Mouse (Mus musculus): ENCODE data around the gene Hoxa7.

Hoxa7 gene

GRCm38 (mm10) chr6:52227470-52228222, 6.0 kb upstream of the Hoxa7 start:
- TF ChIP-seq GATA4 (IDR thresholded peaks at IDR 0.05; ENCODE audit: insufficient replicate concordance, low read length), result no peak

DNA sequence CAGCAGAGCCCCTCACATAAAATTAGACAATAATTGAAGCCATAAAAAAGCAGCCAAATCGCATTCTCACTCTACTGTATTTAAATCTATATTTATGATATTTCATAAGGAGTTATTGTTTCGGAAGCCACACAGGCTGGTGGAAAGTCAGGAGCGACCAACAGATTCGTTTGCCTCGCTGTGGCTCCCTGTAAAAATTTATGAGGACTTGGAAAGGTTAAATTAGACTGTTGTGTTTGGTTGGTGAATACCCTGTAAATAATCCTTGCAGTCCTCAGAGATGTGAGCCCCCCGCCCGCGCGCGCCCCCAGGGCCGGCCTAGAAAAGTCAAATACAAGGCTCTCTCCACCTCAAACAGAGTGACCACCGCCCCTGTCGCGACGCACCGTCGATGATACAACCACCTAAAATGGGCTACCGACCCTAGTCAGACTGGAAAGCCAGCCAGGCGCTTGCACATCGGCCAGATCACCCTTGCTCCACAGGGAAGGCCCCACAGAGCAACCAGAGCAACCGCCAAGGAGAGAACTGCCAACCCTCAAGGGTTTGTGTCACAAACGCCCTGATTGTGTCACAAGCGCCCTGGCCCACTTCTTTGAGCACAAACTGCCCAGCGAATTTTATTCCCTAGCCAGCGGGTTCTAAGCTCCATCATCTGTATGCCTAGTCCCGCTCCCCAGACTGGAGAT, 5.1 kb upstream of the Hoxa7 start:
- TF ChIP-seq GATA4 (IDR thresholded peaks at IDR 0.05; ENCODE audit: insufficient replicate concordance, low read length), result no peak

DNA sequence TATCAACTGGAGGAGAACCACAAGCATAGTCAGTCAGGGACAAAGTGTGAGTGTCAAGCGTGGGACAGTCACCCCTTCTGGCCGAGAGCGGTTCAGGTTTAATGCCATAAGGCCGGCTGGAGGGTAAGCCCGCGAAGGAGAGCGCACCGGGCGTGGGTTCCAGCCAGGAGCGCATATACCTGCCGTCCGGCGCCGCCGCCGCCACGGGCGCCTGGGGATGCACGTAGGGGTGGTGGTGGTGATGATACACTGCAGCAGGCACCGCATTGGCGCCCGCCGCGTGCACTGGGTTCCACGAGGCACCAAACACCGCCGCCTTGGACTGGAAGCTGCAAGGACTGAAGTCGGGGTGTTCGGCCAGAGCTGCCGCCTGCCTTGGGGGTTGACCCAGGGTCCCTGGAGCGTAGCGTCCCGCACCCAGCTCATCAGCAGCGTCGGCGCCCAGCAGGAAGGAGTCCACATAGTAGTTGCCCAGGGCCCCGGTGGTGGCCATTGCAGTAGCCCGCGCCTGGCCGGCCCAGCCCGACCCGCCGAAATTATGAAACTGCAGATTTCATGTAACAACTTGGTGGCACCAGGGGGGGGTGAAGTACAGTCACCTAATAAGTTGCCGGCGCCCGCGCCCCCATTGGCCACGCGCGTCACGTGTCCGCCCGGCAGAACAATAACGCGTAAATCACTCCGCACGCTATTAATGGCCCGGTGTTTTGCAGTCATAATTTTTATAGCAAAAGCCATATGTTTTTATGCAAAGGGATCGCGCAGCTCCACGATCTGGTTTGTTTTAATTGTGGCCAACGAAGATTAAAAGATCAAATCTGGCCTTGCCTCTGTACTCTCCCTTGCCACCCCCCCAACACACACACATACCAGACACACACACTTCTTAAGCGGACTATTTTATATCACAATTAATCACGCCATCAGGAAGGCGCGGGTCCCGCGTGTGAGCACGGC, 4.2 kb upstream of the Hoxa7 start:
- no peak for TF ChIP-seq GATA4 (IDR thresholded peaks at IDR 0.05; ENCODE audit: insufficient replicate concordance, low read length)

DNA sequence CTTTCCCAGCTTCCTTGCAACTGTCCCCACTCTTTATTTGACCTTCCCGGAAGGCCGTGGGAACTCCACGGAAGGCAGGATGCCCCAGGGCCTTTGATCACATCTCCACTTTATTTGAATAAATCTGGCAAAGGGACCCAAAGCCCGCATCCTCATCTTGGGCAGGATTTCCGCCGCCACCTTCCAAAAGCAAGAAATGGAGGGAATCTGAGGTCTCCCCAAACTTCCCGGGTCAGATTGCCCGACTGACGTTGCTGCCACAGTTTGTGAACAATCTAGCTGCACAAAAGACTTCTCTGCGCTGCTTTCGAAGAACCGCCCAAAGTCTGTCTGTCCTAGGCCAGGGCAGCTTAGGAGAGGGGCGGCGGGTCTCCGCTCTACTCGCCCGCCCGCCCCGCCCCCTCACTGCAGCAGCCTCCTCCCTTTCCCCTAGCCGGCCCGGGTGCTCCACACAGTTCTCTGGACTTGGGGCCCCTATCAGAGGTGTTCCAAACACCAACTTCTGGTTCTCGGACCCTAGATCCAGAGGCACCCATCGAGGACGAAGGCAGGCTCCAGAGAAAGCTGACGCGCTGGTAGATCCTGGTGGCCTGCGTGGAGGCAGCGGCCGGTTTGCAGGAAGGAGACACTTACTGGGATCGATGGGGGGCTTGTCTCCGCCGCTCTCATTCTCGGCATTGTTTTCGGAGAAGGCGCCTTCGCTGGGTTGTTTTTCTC, 3.4 kb upstream of the Hoxa7 start:
- no peak for TF ChIP-seq GATA4 (IDR thresholded peaks at IDR 0.05; ENCODE audit: insufficient replicate concordance, low read length)

DNA sequence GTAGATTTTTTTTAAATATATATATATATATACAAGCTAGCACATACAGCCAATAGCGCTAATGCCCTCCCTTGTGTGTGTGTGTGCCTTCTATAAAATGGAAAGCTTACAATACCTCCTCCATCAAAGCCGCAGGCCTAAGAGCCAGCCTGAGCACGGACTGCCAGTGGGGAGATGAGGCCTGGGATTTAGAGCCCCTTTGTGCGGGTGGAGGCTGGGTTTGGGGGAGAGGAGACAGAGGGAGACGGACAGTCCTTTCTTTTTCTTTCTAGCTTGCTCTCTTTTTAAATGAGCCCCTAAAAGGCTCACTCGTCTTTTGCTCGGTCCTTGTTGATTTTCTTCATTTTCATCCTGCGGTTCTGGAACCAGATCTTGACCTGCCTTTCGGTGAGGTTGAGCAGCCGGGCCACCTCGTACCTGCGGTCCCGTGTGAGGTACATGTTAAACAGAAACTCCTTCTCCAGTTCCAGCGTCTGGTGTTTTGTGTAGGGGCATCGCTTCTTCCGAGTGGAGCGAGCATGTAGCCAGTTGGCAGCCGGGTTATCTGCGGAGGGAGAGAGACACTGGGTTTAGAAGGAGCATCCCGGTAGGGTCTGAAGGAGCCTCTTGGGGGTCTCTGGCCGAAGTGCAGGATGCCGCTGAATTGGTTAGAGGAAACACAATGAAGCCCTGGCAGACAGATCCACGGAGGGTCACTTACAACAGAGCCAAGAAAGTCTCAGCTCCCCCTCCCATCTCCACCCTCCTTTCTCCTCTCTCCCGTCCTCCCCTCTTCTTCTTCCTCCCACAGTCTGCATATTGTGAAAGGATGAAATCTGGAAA, 2.5 kb upstream of the Hoxa7 start:
- no peak for TF ChIP-seq GATA4 (IDR thresholded peaks at IDR 0.05; ENCODE audit: insufficient replicate concordance, low read length)

DNA sequence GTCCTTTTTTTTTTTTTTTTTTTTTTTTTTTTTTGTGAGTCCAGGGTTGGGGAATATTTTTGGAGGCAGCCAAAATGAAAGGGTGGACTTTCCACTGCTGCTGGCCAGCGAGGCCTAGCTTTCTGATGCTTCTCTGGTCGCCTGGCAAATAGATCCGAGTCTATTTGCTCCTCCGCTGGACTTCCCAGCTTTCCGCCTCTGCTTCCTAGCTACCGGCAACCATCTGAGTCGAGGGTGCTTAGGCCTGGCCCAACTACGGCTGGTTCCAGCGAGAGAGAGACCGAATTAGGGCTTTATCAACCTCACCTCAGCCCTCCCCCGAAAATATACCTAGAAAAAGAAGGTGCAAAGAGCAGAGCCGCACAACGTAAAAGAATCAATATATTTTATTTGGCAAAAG, 1.1 kb upstream of the Hoxa7 start:
- TF ChIP-seq GATA4 (IDR thresholded peaks at IDR 0.05; ENCODE audit: insufficient replicate concordance, low read length), result no peak

GRCm38 (mm10) chr6:52221993-52222685, 485 bp upstream of the Hoxa7 start:
- no peak for TF ChIP-seq GATA4 (IDR thresholded peaks at IDR 0.05; ENCODE audit: insufficient replicate concordance, low read length)

GRCm38 (mm10) chr6:52220865-52221310, 766 bp downstream of the Hoxa7 start:
- no peak for TF ChIP-seq GATA4 (IDR thresholded peaks at IDR 0.05; ENCODE audit: insufficient replicate concordance, low read length)

DNA sequence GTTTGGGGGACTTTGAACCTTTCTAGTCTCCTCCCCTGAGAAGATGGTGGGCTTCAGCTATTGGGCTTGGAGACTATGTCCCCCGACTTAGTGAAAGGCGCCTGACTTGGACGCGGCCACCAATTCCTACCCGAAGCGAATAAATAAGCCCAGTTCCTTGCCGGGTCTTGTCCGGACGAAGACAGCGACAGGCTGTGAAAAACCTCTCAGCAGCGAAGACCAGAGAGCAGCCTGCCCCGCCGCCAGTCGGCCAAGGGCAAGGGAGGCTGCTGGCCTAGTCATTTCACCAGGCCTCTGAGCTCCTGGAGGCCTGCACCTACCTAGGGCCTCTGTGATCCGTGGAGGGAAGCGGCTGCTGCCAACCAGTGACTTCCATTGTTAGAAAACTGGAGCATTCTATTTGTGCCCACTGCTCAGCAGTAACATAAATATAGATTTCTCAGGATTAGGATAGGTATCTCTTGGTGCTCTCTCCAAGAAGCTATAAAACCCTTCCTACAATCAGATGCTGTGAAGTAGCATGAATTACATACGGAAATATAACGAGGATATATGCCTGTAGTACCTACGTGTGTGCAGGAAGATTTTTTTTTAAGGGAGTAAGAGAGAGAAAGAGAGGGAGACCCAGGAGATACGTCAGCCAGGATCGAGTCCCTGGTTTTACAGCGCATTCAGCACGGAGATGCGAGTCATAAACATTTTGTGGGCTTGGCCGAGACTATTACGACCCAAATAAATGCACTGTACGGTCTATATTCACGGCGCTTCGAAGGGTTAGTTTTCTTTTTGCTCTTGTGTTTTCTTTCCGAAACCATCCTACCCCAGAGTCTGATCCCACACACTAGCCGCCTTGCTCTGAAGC, 1.4 kb downstream of the Hoxa7 start:
- no peak for TF ChIP-seq GATA4 (IDR thresholded peaks at IDR 0.05; ENCODE audit: insufficient replicate concordance, low read length)

- TF ChIP-seq GATA4 (IDR thresholded peaks at IDR 0.05; ENCODE audit: insufficient replicate concordance, low read length), result no peak
These were observed 2.3 kb downstream of the Hoxa7 start for GRCm38 (mm10) chr6:52219234-52219942.

DNA sequence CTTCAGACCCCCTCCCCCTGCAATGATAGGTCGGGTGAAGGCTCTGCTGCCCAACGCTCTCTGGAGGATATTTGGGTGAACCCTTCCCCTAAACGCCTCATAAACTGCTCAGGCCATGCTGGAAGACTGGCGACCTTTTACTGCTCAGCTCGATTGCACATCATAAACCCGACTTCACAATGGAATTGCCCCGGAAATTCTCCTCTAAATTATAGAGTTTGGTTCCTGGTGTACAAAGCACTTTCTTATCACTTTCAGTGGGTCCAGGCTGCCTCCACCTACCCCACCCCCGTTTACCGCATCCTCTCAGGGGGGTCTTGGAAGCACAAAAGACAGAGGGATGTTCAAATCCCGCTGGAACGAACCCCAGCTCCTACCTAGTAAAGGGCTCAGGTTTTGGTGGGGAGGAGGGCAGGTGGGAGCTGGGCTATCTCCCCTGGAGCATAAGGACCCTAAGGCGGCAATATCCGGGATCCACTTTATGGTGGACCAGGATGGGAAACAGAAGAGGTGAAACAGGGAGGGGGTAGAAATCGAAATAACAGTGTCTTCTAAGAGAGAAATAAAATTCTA, 2.9 kb downstream of the Hoxa7 start:
- TF ChIP-seq GATA4 (IDR thresholded peaks at IDR 0.05; ENCODE audit: insufficient replicate concordance, low read length), result no peak
